Mouse (Mus musculus) brain, embryonic 14.5 days (tissue): ENCODE results near the gene Slc34a2. TPM values are rescaled to one million over a fixed set of nuclear protein-coding genes. Genes with fewer than 3 reads are reported as not detected.

Experiments used
- DNase-seq: peaks from one replicate; pipeline ENCODE4 v3.0.0-alpha.2; 2011; ENCODE audit warnings: low read depth
- CTCF ChIP-seq: fragments of 200-500 bp; IDR thresholded peaks from 2 replicates; pipeline ENCODE4 v1.5.1; 2012; ENCODE audit warnings: inconsistent platforms, mild to moderate bottlenecking, moderate library complexity, borderline replicate concordance; ENCODE audit not compliant: insufficient read depth, insufficient read length; ENCODE audit errors: extremely low read depth
- POLR2A ChIP-seq: fragments of 200-500 bp; IDR thresholded peaks from 2 replicates; pipeline ENCODE4 v1.6.1; 2012; ENCODE audit warnings: mild to moderate bottlenecking, inconsistent platforms, borderline replicate concordance; ENCODE audit not compliant: poor library complexity, insufficient read depth, insufficient read length, severe bottlenecking; ENCODE audit errors: extremely low read depth
- polyA plus RNA-seq: library from polyadenylated mRNA; depleted of rRNA; stranded (reverse); fragments of >200 nt; gene quantifications from 2 replicates; pipeline ENCODE4 v1.2.3, GENCODE M21; 2012; rRNA removed

The Slc34a2 gene
- polyA plus RNA-seq, 1 experiment, result 0.11 TPM

DNA sequence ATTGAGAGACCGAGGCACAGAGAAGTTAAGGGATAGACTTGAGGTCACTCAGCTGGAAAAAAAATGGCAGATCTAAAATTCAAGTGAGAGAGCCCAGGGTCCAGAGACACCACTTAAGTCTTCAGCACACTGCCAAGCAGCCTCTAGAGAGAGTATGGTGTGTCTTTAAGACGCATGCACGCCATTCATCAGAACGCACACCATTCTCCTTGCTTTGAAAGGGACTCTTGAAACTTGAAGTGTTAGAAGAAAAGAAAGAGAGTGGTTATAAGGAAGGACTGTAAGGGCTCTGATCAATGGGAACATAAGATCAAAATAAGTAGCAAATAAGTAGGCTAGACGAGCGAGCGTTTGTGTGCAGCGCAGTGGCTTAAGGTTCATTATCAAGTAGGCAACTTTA, 80.3 kb downstream of the Slc34a2 start:
- TF ChIP-seq CTCF (no peak), POLR2A (no peak)

DNA sequence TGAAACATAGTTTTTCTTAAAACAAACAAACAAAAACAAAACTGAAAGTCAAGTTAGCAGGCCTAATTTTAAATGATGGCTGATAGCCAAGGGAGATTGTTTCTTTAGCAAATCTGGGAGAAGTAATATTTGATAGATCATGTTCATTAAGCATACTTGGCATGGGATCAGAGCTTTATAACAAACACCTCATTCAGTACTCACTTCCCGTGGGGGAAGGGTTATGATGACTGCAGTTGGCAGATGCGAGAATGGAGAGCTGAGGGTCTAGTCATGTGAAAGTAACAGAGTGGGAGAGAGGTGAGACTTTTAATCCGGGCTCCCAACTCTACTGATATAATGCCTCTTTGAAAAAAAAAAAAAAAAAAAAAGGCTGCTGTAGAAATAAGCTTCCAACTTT, 81.8 kb downstream of the Slc34a2 start:
- TF ChIP-seq CTCF, result no peak
- TF ChIP-seq POLR2A, result no peak
- peak; percentile 86 for DNase-seq

More for the DNA sequence above, 80.3 kb downstream of the Slc34a2 start:
- peak; percentile 64 for DNase-seq

Other genes starting within 250 kb of the Slc34a2 start
- gene Anapc4, start 204.1 kb upstream of the Slc34a2 start, polyA plus RNA-seq, result 140 and 148 TPM in 2 replicates
- gene Sel1l3, start 175.8 kb downstream of the Slc34a2 start, polyA plus RNA-seq, result 15.5 and 17.3 TPM in 2 replicates
- gene Smim20, start 229.0 kb downstream of the Slc34a2 start, polyA plus RNA-seq, result 47.0 and 51.3 TPM in 2 replicates